Mouse (Mus musculus): Measurements from ENCODE around the gene Gm4181. TPM values are rescaled to one million over a fixed set of nuclear protein-coding genes. Genes with fewer than 3 reads are reported as not detected.
"Not testable (repeated sequence)": the region's sequence is repeated elsewhere in the genome, so short reads cannot be mapped to it uniquely, and the experiment has no call there.

Gm4181 gene
- polyA plus RNA-seq (2017; shearing (Covaris generic)), result not detected

GRCm38 (mm10) chr14:51635566-51635965 is at the start of gene Gm4181:
Gene Gm4181, minus strand, starts transcription at chr14:51635666.
- not testable (repeated sequence) for ATAC-seq

- ATAC-seq, result no peak
Observed at GRCm38 (mm10) chr14:51677269-51677668, 41.8 kb upstream of the Gm4181 start.

DNA sequence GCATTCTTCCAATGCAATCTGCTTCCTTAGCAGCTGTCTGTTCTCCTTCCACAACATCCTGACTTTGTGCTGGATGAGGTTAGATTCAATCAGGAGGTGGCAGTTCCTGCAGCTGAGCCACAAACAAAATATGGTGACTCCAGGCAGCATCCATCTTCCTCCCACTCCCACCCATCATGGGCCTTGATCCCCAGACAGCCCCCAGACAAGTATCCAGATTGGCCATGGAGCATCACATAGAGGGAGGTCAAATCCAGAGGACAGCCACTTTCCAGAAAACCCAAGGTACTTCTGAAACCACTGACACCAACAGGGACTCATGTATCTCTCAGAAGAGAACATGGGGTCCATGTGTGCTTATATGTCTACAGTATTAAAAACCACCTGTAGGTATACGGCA is 3.0 kb downstream of the Gm4181 start:
- not testable (repeated sequence) for ATAC-seq

- no peak for ATAC-seq
Observed at GRCm38 (mm10) chr14:51611210-51611609, 24.3 kb downstream of the Gm4181 start, which contains the start of gene Gm17078. Gene Gm17078, minus strand, starts transcription at chr14:51611310.

- ATAC-seq, result not testable (repeated sequence)
Observed at GRCm38 (mm10) chr14:51592039-51592438, 43.4 kb downstream of the Gm4181 start, which contains the start of gene Gm17174. Gene Gm17174, minus strand, starts transcription at chr14:51592139.

Other genes with a start within 250 kb of the Gm4181 start
- gene Vmn2r88, start 224.8 kb downstream of the Gm4181 start, polyA plus RNA-seq (2017; shearing (Covaris generic)), result not detected
- under 1 TPM in 1 of 2 experiments, not detected in 1; 0.05 TPM for gene Vmn2r89, start 183.8 kb downstream of the Gm4181 start, polyA plus RNA-seq (2017; shearing (Covaris generic))
- gene Gm5622, start 82.9 kb downstream of the Gm4181 start, polyA plus RNA-seq (2017; shearing (Covaris generic)), result not detected
- gene Gm17175, start 61.6 kb downstream of the Gm4181 start, polyA plus RNA-seq (2017; shearing (Covaris generic)), result not detected
- gene Gm17174, start 43.5 kb downstream of the Gm4181 start, polyA plus RNA-seq (2017; shearing (Covaris generic)), result not detected
- not detected for gene Gm17078, start 24.4 kb downstream of the Gm4181 start, polyA plus RNA-seq (2017; shearing (Covaris generic))
- not detected for gene Gm17079, start 59.8 kb upstream of the Gm4181 start, polyA plus RNA-seq (2017; shearing (Covaris generic))
- not detected for gene Gm5800, start 81.5 kb upstream of the Gm4181 start, polyA plus RNA-seq (2017; shearing (Covaris generic))
- gene Ang4, start 137.9 kb upstream of the Gm4181 start, polyA plus RNA-seq (2017; shearing (Covaris generic)), result not detected
- not detected for gene AY358078, start 164.4 kb upstream of the Gm4181 start, polyA plus RNA-seq (2017; shearing (Covaris generic))
- not detected for gene Ear6, start 218.0 kb upstream of the Gm4181 start, polyA plus RNA-seq (2017; shearing (Covaris generic))
- 10 to 100 TPM; 55.1 to 85.6 TPM for gene Mettl17, start 249.2 kb upstream of the Gm4181 start, polyA plus RNA-seq (2017; shearing (Covaris generic))

Measured in CD4-positive, CD25-positive, alpha-beta regulatory T cell, adult 4 months (primary cell).